Mouse (Mus musculus) ES-E14 (cell line): ENCODE measurements around the gene Csf2ra.

ENCODE experiments used
- MAFK ChIP-seq: IDR thresholded peaks from 2 replicates; pipeline ENCODE4 v1.6.1; 2014; ENCODE audit warnings: mild to moderate bottlenecking, low read depth, low read length, inconsistent platforms; ENCODE audit not compliant: insufficient read depth
- ZC3H11A ChIP-seq: IDR thresholded peaks from 2 replicates; pipeline ENCODE4 v1.6.1; 2012; ENCODE audit warnings: low read depth, mild to moderate bottlenecking, inconsistent platforms, low read length, borderline replicate concordance
- ZNF384 ChIP-seq: IDR thresholded peaks from 2 replicates; pipeline ENCODE4 v1.6.1; 2012; ENCODE audit warnings: low read depth, low read length, inconsistent platforms

DNA sequence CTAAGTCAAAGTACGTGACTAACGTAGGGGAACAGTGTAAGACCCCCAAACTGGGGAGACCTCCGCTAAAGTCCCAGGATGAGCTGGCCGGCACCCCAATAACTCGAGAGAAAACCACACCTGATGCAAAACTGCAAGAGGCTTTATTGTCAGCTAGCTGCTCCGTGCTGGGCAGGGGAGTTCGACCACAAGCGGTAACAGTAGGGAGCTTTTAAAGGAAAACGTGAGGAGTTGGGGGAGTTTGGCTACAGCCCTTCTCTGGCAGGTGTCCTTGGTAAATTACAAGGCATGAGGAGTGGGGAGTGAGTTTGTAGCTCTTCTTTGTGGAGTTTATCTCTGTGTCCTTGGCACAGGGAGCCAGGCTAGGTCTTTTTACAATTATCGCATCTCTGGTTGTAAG is 28.4 kb downstream of the Csf2ra start:
- TF ChIP-seq ZC3H11A (no peak), ZNF384 (no peak), MAFK (no peak)
